Mouse (Mus musculus) CH12.LX (cell line): Measurements from ENCODE around the gene Bola3. TPM values are rescaled to one million over a fixed set of nuclear protein-coding genes. Genes with fewer than 3 reads are reported as not detected.

Experiments
- DNase-seq: peaks from one replicate; pipeline ENCODE4 v3.0.0-alpha.2; 2013; ENCODE audit errors: extremely low read depth
- H3K27ac ChIP-seq: 2 replicates; pipeline ENCODE4 v1.5.1; 2012; ENCODE audit warnings: low read depth, mild to moderate bottlenecking, control low read depth, moderate library complexity; ENCODE audit not compliant: insufficient read depth
- H3K27me3 ChIP-seq: replicated peaks from 2 replicates; pipeline ENCODE3; 2012; ENCODE audit warnings: inconsistent platforms
- H3K36me3 ChIP-seq, 2 experiments: replicated peaks in 1 of 2; 2 replicates each; pipeline versions ENCODE3 to v1.6.1; 2012; ENCODE audit warnings: inconsistent platforms in 1 of 2, low read length in 1 of 2, mild to moderate bottlenecking in 1 of 2, mixed read lengths in 1 of 2, moderate library complexity in 1 of 2; ENCODE audit not compliant: control insufficient read depth in 1 of 2, insufficient read depth in 1 of 2
- H3K4me1 ChIP-seq, 2 experiments: 2 replicates each; pipeline ENCODE4 v1.6.1; 2012; ENCODE audit warnings: inconsistent platforms in 1 of 2, moderate library complexity in 1 of 2; ENCODE audit not compliant: insufficient read depth in 2 of 2, control insufficient read depth in 1 of 2
- H3K4me2 ChIP-seq: 2 replicates; pipeline ENCODE4 v1.6.1; 2012; ENCODE audit warnings: low read depth, mild to moderate bottlenecking, control low read depth; ENCODE audit not compliant: poor library complexity, insufficient read depth, severe bottlenecking
- H3K4me3 ChIP-seq, 3 experiments: fragments of 150-350 bp in 1 of 3; sonication (generic) in 1 of 3; replicated peaks in 1 of 3; 2 replicates each; pipeline versions ENCODE3 to v1.5.1; 2011 to 2012; ENCODE audit warnings: low read depth in 2 of 3, low read length in 2 of 3, mild to moderate bottlenecking in 2 of 3, moderate library complexity in 2 of 3, control low read depth in 1 of 3, improper control_type of control experiment in 1 of 3, inconsistent platforms in 1 of 3, mixed read lengths in 1 of 3; ENCODE audit not compliant: poor library complexity in 1 of 3
- H3K79me2 ChIP-seq: replicated peaks from 2 replicates; pipeline ENCODE4 v1.6.1; 2012; ENCODE audit warnings: mild to moderate bottlenecking, moderate library complexity; ENCODE audit not compliant: control insufficient read depth, poor library complexity, insufficient read depth, severe bottlenecking; ENCODE audit errors: extremely low read depth
- H3K9ac ChIP-seq: 2 replicates; pipeline ENCODE4 v1.6.1; 2012; ENCODE audit warnings: low read depth, mild to moderate bottlenecking, control low read depth, moderate library complexity; ENCODE audit not compliant: insufficient read depth
- H3K9me3 ChIP-seq: replicated peaks from 2 replicates; pipeline ENCODE3; 2012; ENCODE audit warnings: low read length, inconsistent platforms, mixed read lengths
- CHD2 ChIP-seq: IDR thresholded peaks from 2 replicates; pipeline ENCODE4 v1.6.1; 2011; ENCODE audit warnings: low read length, improper control_type of control experiment
- EP300 ChIP-seq: IDR thresholded peaks from 2 replicates; pipeline ENCODE4 v1.6.1; 2011; ENCODE audit warnings: low read length, improper control_type of control experiment
- JUN ChIP-seq: IDR thresholded peaks from 2 replicates; pipeline ENCODE4 v1.6.1; 2011; ENCODE audit warnings: low read depth, mild to moderate bottlenecking, low read length, improper control_type of control experiment, moderate library complexity; ENCODE audit not compliant: insufficient read depth
- MAZ ChIP-seq: IDR thresholded peaks from 2 replicates; pipeline ENCODE4 v1.6.1; 2012; ENCODE audit warnings: low read depth, mild to moderate bottlenecking, inconsistent platforms, low read length, improper control_type of control experiment, moderate library complexity
- NELFE ChIP-seq: IDR thresholded peaks from 2 replicates; pipeline ENCODE4 v1.6.1; 2011; ENCODE audit warnings: low read depth, low read length, improper control_type of control experiment
- POLR2AphosphoS2 ChIP-seq: IDR thresholded peaks from 2 replicates; pipeline ENCODE4 v1.6.1; 2011; ENCODE audit warnings: low read depth, low read length, improper control_type of control experiment
- RCOR1 ChIP-seq: conservative IDR thresholded peaks from 2 replicates; pipeline ENCODE4 v1.6.1; 2012; ENCODE audit warnings: low read depth, mild to moderate bottlenecking, inconsistent platforms, low read length, improper control_type of control experiment
- SIN3A ChIP-seq: IDR thresholded peaks from 2 replicates; pipeline ENCODE4 v1.6.1; 2012; ENCODE audit warnings: low read length, improper control_type of control experiment, inconsistent platforms
- SMC3 ChIP-seq: IDR thresholded peaks from 2 replicates; pipeline ENCODE4 v1.6.1; 2011; ENCODE audit warnings: low read depth, low read length, improper control_type of control experiment
- UBTF ChIP-seq: IDR thresholded peaks from 2 replicates; pipeline ENCODE4 v1.6.1; 2012; ENCODE audit warnings: low read depth, mild to moderate bottlenecking, inconsistent platforms, low read length, improper control_type of control experiment, moderate library complexity
- USF1 ChIP-seq: IDR thresholded peaks from 2 replicates; pipeline ENCODE4 v1.6.1; 2014; ENCODE audit warnings: low read depth, mild to moderate bottlenecking, inconsistent platforms, low read length, improper control_type of control experiment
- ZC3H11A ChIP-seq: IDR thresholded peaks from 2 replicates; pipeline ENCODE4 v1.6.1; 2012; ENCODE audit warnings: low read depth, mild to moderate bottlenecking, inconsistent platforms, low read length, improper control_type of control experiment
- ZMIZ1 ChIP-seq: IDR thresholded peaks from 2 replicates; pipeline ENCODE4 v1.6.1; 2012; ENCODE audit warnings: low read depth, mild to moderate bottlenecking, inconsistent platforms, low read length, improper control_type of control experiment
- dilution Hi-C: fragments of 300-500 bp; cut with MboI; formaldehyde crosslinking; loops from 2 replicates; pipeline ENCODE4 v1.14.3; 2020; ENCODE audit warnings: low sequenced_read_pairs; ENCODE audit not compliant: extremely low pct_unique_long_range_greater_than_20kb, extremely low pct_ligation_motif_present
- in situ Hi-C: fragments of 300-500 bp; cut with MboI; formaldehyde crosslinking; loops from 3 replicates; pipeline ENCODE4 v1.14.3; 2019; ENCODE audit warnings: low sequenced_read_pairs, low pct_ligation_motif_present, low pct_unique_long_range_greater_than_20kb, mixed read lengths
- polyA plus RNA-seq: library from polyadenylated mRNA; unstranded; fragments of >175 nt; gene quantifications from 2 replicates; pipeline ENCODE4 v1.2.1, GENCODE M21; 2012; ENCODE audit warnings: low read depth; ENCODE audit not compliant: insufficient read length
- total RNA-seq, 2 experiments: library from RNA; depleted of rRNA; stranded (reverse); fragments of 300-350 nt in 1 of 2; fragments of >200 nt in 1 of 2; gene quantifications; 2 replicates each; pipeline ENCODE4 v1.2.3; 2012 to 2014

The Bola3 gene
- total and polyA plus RNA-seq, 3 experiments, result 35.3 to 223 (median 60.5) TPM

DNA sequence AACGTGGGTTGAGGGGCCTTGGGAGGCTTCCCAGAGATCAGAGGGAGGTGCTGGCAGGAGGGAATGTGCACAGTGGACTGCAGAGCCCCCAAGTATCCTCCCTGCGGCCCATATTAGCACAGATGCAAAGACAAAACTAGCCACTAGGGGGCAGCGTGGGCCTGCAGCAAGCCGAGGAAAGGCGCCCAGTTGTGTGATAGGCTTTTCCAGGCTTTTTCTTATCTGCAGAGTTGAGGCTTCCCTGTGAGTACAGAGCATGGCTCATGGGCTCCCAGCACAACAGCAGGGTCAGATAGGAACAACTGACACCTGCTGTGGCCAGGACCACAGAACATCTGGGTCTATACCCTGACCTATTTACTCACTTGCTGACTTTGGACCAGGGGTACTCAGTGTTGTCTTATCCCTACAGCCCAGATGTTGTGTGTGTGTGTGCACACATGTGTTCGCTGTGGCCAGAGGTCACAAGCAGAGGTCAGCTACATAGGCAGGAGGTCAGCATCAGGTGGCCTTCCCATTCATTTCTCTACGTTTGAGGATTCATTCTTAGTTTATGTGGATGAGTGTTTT, 7.7 kb downstream of the Bola3 start (continued):
- TF ChIP-seq UBTF (no peak), POLR2AphosphoS2 (0 out of 2 replicates have a peak, but pooled peaks have one; percentile 48), CHD2 (no peak), JUN (no peak), RCOR1 (no peak), SIN3A (no peak), MAZ (no peak), ZMIZ1 (no peak)

DNA sequence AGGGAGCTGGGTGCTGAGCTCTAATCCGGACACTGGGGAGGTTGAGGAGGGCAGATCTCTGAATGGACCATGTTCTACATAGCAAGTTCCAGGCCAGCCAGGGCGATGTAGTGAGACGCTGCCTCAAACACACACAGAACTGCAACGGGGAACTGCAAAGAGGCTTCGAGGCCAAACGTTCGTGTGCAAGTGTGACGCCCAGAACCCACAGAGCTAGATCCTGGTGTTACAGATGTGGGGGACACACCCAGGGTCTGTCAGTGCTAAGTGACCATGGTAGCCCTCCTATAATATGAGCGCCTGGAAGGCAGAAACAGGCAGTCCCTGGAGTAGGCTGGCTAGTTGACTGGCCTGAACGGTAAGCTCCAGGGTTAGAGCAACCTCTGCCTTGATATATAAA, 8.5 kb downstream of the Bola3 start:
- no peak overlapping the region for H3K4me3 ChIP-seq
- peaks cover 62 to 92% of the 10 kb centered on the region in 2 experiments for H3K36me3 ChIP-seq
- H3K4me2 ChIP-seq, result no peak overlapping the region
- H3K4me1 ChIP-seq, result 0 out of 4 replicates have a peak, but pooled peaks cover 0 to 2% of the 10 kb centered on the region in 2 experiments
- no peak for DNase-seq
- no peaks in the 10 kb centered on the region for H3K27me3 ChIP-seq
- in situ Hi-C loops, result loop anchor here (25.0 kb wide), 1 partner anchor 305 kb away; the partner anchor contains the start of gene Clec4f
- H3K9ac ChIP-seq, result no peak overlapping the region
- no peaks in the 10 kb centered on the region for H3K9me3 ChIP-seq
- TF ChIP-seq EP300 (no peak), ZC3H11A (no peak), NELFE (no peak), USF1 (no peak), RCOR1 (no peak)
- H3K27ac ChIP-seq, result no peak overlapping the region
- dilution Hi-C loops, result no loop called here
- H3K79me2 ChIP-seq, result no peaks in the 10 kb centered on the region

DNA sequence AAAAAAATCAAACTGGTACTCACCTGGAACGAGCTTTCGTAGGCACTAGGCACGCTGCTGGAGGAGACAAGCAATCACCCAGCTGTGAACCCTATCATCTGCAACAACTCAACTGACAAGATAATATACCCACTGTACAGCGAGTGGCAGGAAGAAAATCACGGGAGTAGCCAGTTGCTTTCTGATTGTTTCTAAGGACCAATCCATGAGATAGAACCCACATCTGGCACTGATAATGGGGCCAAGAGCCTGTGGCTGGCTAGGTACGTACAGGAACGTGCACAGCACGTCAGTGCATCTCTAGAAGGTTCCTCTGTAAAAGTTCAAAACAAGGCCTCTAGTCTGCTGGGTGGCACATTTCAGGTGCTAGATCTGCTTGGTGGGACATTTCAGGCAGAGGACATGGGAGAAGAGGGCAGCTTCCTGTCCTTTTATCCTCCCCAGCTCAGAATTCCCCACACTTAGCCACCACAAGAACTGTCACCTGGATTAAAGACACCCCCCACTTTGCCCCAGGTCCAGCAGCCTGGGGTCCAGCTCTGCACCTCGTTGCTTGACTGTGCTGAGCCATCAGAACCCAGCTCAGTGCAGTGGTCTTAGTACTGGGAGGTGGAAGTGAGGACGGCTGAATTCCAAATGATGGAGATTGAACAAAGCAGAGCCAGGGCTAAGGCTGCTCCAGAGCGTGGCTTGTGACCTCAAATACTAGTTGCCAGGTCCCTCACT, 12.7 kb downstream of the Bola3 start:
- DNase-seq, result no peak
- Histone ChIP-seq H3K4me2 (no peak overlapping the region), H3K79me2 (no peaks in the 10 kb centered on the region)

More for the DNA sequence above, 12.7 kb downstream of the Bola3 start:
- no peaks in the 10 kb centered on the region for H3K27me3 ChIP-seq
- TF ChIP-seq POLR2AphosphoS2 (peak; percentile 55; the same call in 1 of the 2 replicates), SMC3 (no peak)
- TF ChIP-seq, all 38 proteins: peak for 1
- H3K27ac ChIP-seq, result no peak overlapping the region
- H3K4me3 ChIP-seq, result no peak overlapping the region
- H3K9me3 ChIP-seq, result no peaks in the 10 kb centered on the region
- H3K4me1 ChIP-seq, result peaks cover 0 to 6% of the 10 kb centered on the region in 2 experiments; a peak in 1 of 4 replicates
- peaks cover 37 to 79% of the 10 kb centered on the region in 2 experiments for H3K36me3 ChIP-seq
- dilution Hi-C loops, result no loop called here
- no peak overlapping the region for H3K9ac ChIP-seq
- in situ Hi-C loops, result loop anchor here (25.0 kb wide), 1 partner anchor 301 kb away; the partner anchor contains the start of gene Clec4f
